Mouse (Mus musculus): ENCODE results near the gene Nav3. TPM values are rescaled to one million over a fixed set of nuclear protein-coding genes. Genes with fewer than 3 reads are reported as not detected.

The Nav3 gene
- total RNA-seq (2022): 100 to 1,000 TPM in 3 of 4 experiments, 10 to 100 TPM in 1; 90.0 to 135 (median 112) TPM

DNA sequence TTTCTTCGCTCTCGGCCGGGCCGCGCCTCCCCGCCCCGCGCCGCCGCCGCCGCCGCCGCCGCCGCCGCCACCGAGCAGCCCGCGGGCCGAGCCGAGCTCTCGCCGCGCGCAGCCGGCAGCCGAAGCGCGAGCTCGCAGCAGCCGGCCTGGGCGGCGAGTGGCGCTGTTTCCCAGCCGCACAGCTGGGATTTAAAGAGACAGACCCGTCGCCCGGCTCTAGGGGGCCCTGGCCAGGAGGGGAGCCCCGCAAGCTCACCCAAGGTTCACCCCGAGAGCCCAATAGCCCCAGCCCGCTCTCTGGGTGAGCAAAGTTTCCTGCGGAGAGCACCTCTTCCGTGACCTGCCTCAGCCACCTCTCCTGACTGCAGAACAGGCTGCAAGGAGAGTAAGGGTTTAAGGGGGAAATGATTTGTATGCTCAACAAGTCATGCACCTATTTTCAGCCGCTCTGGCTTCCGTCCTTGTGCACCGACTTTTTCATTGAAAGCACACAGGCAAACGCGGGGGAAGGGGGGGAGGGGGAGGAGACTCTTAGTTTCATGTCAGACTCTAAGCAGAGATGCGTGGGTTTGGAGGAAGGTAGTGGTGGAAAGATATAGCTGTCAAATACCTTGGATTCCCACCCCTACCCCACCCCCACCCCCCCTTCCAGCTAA, at the start of gene Nav3:
Gene Nav3, minus strand, starts transcription at position 367 of the 656 bp plus-strand sequence.
- DNase-seq (ENCODE audit: low spot score in 2 of 2): peak; percentile 64 to 67

DNA sequence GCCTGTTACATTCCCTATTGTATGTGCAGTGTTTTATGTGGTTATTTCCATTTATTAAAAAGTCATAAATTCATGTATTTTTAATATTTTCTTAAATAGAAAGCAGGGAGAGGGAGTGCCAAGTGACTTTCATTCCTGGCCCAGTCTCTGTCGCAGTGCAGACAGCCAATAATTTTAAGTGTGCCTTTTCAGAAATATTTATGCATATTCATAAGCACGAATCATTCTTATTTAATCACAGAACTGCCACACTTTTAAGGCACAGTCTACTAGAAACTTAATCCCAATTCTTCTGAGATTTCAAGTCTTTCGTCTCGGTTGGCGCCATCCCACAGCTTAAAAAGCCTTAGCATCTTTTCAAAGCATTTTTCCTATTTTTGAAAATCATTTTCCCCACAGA, 29.3 kb upstream of the Nav3 start:
- no peak for DNase-seq (ENCODE audit: low spot score in 2 of 2)

DNA sequence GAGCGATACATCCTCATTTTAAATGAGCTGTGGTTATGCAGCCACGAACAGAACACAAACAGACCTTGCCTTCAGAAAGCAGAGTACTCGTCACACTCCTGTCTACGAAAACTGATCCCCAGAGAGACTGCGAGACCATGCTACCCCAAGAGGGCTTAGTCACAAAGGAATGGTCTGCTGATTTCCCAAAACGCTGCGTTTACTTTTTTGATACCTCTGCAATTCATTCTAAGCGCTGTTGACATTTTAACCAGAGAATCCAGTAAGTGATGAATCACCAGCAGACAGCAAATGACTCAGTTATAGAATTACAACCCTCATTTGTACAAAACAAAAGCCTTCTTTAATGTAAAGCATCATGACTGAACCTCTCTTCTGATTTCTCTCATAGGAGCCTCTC, 28.8 kb upstream of the Nav3 start:
- DNase-seq (ENCODE audit: low spot score in 2 of 2): no peak

DNA sequence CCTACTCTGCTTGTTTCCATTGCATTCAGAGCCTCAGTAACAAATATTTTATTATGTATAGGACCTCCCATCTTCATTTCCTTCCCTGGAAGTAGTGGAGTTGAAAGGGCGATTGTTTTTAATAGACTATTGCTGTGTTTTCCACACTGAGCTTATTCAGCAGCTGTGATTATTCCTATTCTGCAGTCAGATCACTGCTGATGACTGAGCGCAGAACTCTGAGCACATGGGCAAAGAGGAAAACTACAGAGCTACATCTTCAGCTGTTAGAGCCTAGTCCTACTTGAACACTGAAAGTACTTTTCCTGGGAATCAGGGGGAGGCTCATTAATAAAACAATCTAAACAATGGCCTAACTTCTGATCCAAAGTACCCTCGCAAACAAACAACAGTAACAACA, 23.2 kb upstream of the Nav3 start:
- DNase-seq (ENCODE audit: low spot score in 2 of 2): no peak

DNA sequence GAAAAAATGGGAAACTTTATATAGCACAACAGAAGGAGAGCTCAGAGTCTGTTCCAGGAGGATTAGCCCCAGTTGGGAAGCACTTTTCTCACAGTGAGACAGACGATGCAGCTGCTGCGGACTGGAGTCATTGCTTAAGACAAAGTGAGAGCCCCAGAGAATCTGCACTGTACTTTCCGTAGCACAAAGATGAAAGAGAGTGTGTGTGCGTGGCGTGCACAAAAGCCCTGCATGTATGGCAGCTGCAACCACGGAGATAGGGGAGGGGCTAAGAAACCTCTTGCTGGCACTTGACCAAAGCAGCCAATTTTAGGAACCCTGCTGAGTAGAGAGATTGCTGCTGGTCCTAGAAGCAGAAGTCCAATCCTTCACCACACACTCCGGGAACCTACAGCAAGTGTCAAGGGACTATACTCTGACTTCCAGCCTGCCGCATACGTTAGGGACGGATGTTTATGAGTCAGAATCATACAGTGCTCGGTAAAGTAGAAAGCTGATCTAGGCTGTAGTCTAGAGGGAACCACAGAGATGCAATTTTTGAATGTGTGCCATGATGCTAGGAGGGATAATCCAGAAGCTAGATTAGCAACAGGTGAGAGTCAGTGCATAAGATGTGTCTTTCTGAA, 21.8 kb upstream of the Nav3 start:
- peak in 1 of 2 experiments; percentile 44 for DNase-seq (ENCODE audit: low spot score in 2 of 2)

DNA sequence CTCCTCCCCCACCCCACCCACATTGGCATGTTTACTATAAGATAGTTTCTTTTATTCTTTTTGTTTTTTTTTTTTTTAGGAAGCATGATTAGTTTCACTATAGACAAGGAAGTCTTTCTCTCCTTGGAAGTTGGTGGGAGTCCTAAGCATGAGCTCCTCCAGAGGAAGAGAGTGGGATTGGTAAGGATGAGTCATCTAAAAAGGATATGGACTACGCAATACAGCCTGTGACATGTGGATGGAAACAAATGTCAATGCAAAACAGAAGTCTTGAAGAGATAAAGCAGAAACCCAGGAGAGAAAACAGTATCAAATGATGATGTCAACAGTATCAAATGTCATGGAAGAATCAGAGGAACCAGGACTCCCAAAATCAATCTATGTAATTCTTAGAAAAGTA, 18.1 kb upstream of the Nav3 start:
- no peak for DNase-seq (ENCODE audit: low spot score in 2 of 2)

DNA sequence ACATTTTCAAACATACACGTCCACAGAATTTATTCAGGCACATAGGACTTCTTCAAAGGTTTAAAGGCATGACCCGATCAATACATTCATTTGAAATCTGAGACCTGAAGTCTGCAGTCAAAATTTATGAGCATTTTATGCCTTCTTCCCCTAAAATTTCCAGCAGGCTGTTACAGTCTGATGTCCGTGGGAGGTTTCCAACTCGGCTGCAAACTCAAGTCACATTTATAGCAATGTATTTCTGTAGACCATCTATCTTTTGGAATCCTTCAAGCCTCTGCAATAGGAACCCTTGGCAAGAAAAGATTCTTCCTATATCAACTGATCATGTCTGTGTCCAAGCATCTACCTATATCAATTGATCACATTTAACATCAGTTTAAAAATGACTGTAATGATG, 13.4 kb upstream of the Nav3 start:
- DNase-seq (ENCODE audit: low spot score in 2 of 2): peak in 1 of 2 experiments; percentile 34

DNA sequence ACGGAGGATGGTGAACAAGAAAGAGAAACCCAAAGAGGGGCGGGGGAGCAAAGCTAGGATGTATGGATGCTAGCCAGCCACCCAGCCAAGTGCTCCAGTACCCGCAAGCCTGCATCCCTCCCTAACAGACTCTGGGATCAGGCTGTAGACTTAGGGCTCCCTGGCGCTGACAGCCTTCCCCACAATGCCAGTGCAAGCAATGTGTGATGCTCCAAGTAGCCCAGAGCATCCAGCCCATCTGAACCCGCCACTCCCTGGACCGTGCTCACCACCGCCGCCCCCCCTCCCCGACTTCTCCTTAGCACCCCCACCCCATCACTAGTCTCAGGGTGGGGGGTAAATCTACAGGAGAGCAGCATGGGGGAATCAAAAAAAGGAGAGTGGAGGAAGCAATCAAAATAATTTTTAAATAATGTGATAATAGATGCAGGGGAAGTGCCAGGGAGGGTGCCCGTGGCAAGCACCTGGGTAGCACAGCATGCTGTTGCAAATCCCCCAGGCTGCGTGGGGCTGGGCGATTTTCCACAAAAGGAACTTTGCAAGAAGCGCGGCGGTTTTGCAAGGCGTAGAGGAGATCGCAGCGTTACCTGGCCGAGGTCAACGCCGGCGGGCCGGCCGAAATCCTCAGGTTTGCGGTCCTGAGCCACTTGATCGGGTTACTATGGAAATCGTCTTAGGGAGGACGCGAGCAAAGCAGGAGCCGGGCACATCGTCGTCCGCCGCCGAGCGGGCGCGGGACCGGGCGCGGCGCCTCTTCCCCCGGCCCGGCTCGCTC, 754 bp downstream of the Nav3 start:
- peak; percentile 42 to 45 for DNase-seq (ENCODE audit: low spot score in 2 of 2)

DNA sequence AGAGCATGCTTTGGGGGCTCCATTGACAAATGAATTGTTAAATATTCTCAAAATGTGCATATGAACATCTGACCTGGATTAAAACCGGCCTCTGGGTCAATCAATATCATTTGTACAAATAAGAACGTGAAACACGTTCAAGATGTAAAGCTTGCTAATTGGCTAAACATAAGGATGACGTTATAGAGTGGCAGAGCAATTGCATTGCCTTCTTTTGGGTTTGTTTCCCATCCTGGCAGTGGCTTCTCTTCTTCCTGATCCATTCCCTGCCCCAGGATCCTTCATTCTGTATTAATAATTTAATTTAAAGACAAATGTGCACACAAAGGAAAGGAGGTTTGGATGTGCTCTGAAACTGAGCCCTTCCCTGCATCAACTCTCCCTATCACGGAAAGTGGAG, 2.4 kb downstream of the Nav3 start:
- DNase-seq (ENCODE audit: low spot score in 2 of 2): no peak

DNA sequence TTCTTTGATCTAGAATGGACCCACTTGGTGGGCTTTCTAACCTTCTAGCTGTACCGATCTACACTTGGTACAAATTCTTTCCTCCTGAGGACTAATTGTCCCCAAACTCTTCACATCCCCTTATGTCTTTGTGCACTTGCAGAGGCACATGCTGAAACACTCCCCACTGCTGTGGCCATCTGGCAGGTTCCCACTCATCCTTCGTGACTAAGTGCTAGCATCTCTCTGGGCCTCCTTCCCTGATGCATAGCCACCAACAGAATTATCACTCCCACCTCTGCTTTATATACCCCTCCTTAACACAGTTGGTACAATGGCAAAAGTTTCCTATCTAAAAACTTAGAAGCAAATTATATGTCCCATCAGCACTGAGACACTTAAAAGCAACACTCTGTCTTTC, 15.6 kb downstream of the Nav3 start:
- peak in 1 of 2 experiments; percentile 89 for DNase-seq (ENCODE audit: low spot score in 2 of 2)

DNA sequence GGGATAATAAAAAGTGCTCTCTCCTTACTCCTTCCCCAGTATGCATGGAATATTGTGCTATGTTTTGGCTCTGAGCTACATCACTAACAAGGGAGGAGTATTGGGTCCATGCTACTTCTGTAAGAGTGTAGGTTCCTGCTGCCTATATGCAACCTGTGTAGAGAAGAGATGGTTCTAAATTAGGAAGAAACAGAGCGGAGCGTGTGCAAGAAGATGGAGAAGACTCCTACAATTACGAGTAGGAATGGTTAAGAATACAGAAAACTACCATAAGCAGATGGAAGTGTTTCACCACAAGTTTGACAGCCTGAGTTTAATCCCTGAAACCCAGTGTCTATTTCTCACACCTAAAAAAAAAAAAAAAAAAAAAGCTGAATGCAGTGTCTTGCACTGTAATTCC, 24.9 kb downstream of the Nav3 start:
- no peak for DNase-seq (ENCODE audit: low spot score in 2 of 2)

DNA sequence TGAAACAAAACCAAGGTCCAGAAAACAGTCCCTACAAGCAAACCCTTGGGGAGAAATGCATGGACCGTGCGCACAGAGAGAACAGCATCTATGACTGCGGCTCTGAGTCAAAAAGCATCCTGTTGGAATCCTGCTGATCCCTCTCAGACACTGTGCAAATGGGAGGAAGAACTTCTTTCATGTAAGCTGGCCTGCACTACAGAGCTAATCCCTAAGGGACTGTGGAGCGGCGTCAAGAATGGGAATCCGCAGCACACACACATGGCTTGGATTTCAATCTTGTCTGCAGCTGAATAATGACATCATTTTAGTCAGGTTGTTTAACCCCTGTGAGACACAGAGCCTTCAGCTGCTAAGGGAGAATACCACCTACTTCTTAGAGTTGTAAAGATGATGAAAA, 26.4 kb downstream of the Nav3 start:
- DNase-seq (ENCODE audit: low spot score in 2 of 2): no peak

DNA sequence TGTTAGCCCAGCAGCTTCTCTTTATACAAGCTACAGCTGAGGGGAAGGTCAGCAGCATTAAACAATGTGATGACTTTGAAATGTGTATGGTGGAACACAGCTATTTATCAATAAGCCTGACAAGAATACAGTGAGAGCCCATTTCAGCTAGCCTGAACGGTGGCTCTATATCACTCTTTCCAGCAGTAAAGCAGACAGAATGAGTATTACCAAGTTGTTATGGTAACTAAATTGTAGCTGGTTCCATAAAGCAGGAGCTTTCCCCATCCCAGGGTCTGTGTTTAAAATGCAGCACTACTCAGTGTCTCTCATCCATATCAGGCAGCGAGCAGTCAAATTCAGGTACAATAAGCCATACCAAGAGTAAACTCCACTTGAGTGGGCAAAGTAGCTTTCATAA, 27.0 kb downstream of the Nav3 start:
- no peak for DNase-seq (ENCODE audit: low spot score in 2 of 2)

DNA sequence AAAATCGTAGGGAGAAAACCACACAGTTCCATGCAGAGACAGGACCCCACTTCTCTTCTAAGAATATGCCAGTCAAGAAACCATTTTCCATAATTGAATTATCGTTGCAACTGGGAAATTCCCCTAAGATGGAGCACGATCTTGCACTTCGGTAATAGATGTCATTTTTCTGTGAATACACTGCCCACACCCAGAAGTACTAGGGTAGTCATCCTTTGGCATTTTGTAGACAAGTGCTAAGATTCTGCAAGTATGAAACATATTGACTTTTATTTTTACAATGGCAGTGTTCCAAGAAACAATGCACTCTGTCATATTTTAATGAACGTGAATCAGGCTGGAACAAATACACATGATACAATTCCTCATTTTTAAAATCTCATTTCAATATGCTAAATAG, 34.5 kb downstream of the Nav3 start:
- DNase-seq (ENCODE audit: low spot score in 2 of 2): no peak

DNA sequence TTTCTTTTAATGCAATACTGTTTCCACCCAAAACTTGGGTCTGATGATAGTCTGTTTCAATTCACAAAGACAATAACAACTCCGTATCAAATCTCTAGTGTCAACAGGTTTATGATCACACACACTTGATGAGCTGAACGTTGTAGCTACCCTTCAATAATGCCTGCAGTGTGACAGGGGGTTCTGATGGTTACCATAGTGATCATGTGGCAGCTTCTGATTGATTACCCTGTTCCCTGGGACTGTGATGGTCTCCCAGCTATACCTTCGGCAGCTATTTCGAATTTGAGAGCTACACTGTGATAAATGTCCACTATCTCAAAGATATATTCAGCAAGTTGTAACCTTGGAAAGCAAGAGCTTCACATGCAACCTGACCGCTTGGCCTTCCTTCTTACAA, 39.0 kb downstream of the Nav3 start:
- no peak for DNase-seq (ENCODE audit: low spot score in 2 of 2)

DNA sequence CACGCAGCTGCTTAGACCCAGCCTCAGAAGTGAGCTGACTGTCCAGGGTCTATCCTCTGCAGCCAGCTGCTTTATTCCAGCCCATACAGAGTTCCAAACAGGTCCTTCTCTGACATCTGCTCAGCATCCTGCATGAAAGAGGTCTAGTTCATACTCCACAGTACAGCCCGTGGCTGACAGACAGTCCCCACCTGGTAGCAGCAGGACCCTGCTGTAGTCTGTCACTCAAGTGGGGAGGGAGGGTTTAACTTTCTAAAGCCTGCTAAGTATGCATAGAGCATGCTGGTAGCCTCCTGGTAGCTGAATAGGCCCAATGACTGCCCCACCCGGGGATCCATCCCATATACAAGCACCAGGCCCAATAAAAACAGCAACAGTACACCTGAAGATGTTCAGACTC, 40.4 kb downstream of the Nav3 start:
- DNase-seq (ENCODE audit: low spot score in 2 of 2): no peak

DNA sequence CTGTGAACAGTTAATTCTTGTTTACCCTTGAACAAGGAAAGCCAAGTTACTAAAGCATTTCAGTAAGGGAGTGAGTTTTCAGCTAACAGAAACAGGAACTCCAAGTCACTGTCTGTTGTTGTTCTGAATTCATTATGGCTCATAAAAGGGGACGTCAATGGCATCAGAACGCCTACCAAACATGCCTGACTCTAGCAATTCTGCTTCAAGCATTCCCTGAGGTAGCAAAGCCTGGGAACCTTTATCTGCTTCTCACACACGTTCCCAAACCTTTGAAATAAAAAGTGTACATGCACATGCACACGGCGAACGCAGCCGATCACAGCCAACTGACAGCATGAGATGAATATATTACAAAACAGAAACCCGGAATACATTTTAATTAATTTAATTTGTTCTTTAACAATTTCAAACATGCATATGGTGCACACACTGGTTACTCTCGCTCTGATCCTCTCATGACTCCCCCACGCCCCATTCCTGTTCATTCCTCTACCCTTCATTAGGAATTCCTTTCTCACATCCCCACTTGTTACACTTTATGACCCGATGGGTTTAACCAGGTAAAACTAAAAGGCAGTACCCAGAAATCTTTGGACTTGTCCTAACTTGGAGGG, 42.6 kb downstream of the Nav3 start:
- no peak for DNase-seq (ENCODE audit: low spot score in 2 of 2)

DNA sequence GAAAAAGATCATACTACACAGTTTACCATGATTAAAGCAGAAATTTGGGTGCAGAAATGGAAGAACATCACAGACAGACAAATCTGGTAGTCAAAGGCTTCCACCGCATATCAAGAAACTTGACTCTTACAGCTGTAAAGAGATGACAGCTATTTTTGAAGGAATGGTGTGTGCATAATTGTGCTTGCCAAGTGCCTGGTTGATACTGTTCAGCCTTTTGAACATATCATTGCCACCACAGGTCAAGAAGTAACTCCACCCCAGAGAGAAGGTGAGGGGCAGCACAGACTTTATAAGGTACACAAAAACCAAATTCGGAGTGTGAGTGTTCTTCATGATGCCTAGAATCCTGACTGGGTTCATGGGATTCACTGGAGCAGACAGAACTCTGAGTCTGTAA, 53.1 kb downstream of the Nav3 start:
- no peak for DNase-seq (ENCODE audit: low spot score in 2 of 2)

DNA sequence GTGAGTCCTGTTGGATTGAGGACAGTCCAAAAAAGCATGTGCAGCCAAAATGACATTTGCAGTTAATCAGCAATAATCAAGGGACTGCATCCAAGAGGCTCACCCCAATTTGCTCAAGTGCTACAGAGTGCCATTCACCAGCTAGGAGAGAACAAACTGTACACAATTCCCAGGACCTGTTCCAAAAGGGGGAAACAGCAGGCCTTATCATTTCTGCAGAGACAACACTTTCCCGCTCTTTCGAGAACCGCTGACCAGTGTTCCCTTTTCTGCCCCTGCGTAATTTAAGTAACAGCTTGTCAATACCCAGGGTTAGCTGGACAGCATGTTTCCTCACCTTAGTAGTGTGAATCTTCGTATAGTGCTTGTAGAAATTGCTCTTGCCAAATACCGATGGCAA, 55.4 kb downstream of the Nav3 start:
- DNase-seq (ENCODE audit: low spot score in 2 of 2): no peak

DNA sequence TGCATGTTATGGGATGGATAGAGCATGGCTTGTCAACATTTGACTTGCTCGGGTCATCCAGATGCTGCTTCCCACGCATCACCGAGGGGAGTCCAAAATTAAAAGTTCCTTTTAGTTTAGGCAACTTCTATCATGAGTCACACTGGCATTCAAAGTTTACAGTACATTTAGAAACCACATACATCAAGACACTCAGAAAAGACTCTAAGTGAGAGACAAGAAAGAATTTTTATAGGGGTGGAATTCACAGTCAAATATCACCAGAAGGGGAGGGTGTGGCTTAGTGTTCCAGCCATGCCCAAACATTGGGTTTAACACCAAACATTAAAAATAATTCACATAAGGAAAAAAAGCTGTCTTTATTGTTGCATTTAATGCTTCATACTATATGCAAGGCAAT, 57.4 kb downstream of the Nav3 start:
- no peak for DNase-seq (ENCODE audit: low spot score in 2 of 2)

DNA sequence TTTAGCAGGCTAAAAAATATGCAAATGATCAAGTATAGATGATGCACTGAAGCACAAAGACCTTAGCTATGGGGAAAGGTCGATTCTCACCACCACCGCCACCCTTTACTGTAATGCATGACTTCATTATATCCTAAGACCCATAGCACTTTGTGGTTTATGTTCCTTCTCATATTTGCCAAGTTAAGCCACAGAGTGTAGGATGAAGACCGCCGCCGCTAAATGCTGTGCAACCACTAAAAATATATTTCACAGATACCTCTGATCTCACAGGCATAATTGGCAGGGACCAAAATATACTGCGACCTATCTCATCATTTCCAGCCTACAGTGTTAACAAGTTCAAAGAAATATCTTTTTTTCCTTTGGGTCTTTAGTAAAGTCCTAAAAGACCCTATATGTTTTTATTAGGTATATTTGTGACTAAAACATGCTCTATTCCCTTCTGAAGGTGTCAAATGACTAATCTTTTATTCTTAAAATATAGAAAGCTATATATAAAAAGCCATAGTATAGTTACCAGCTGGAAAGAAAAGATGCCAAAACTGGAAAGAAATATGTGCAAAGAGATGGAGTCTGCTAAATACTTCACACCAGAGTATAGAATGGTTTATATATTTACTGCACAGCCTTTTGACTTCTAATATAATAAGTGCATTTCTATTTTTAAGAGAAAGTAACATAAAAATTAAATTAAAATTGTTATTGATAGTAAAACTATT, 69.4 kb downstream of the Nav3 start:
- DNase-seq (ENCODE audit: low spot score in 2 of 2): no peak

Measured in left cerebral cortex, adult 8-10 months (tissue).